Mouse (Mus musculus): Measurements from ENCODE around the gene Nrbf2. TPM values are rescaled to one million over a fixed set of nuclear protein-coding genes. Genes with fewer than 3 reads are reported as not detected.
A peak's percentile ranks its signal among the peaks of the same experiment; 100 is the strongest.

The Nrbf2 gene
- polyA plus RNA-seq, 1 experiment from 2014 or later = 48.1 TPM

- 95% methylated on average over 1 of the region's 1 CpGs for WGBS
- H3K27ac ChIP-seq (replicated peaks; ENCODE audit: low read depth, low read length) = no peak overlapping the region
- H3K4me2 ChIP-seq (ENCODE audit: low read depth, low read length) = no peak overlapping the region
- DNase-seq (ENCODE audit: low spot score) (no peak), ATAC-seq (replicated peaks; ENCODE audit: insufficient number of reproducible peaks, low FRiP score, low TSS enrichment, low read depth) (no peak)
- no peaks in the 10 kb centered on the region for H3K4me1 ChIP-seq (ENCODE audit: control insufficient read depth, insufficient read depth, low read length)
- H3K9ac ChIP-seq (replicated peaks; ENCODE audit: low read length) = no peak overlapping the region
- no peak overlapping the region for H3K4me3 ChIP-seq (ENCODE audit: low read depth, low read length)
- H3K36me3 ChIP-seq (replicated peaks; ENCODE audit: control insufficient read depth, insufficient read depth, low read depth, low read length) = peaks cover 9% of the 10 kb centered on the region
- no peaks in the 10 kb centered on the region for H3K27me3 ChIP-seq (ENCODE audit: control insufficient read depth, insufficient read depth, low read length)
- no peaks in the 10 kb centered on the region for H3K9me3 ChIP-seq (replicated peaks; ENCODE audit: control insufficient read depth, low read length)
These were observed 32.0 kb downstream of the Nrbf2 start for GRCm38 (mm10) chr10:67253115-67253514.

GRCm38 (mm10) chr10:67252353-67252752, 32.8 kb downstream of the Nrbf2 start:
- no peak for DNase-seq (ENCODE audit: low spot score)
- Histone ChIP-seq H3K27me3 (ENCODE audit: control insufficient read depth, insufficient read depth, low read length) (no peaks in the 10 kb centered on the region), H3K4me1 (ENCODE audit: control insufficient read depth, insufficient read depth, low read length) (no peaks in the 10 kb centered on the region), H3K36me3 (replicated peaks; ENCODE audit: control insufficient read depth, insufficient read depth, low read depth, low read length) (peaks cover 9% of the 10 kb centered on the region), H3K4me2 (ENCODE audit: low read depth, low read length) (no peak overlapping the region), H3K9ac (replicated peaks; ENCODE audit: low read length) (no peak overlapping the region), H3K9me3 (replicated peaks; ENCODE audit: control insufficient read depth, low read length) (no peaks in the 10 kb centered on the region), H3K27ac (replicated peaks; ENCODE audit: low read depth, low read length) (no peak overlapping the region), H3K4me3 (ENCODE audit: low read depth, low read length) (no peak overlapping the region)
- ATAC-seq (replicated peaks; ENCODE audit: insufficient number of reproducible peaks, low FRiP score, low TSS enrichment, low read depth) = no peak
- 89% methylated on average over 5 of the region's 5 CpGs for WGBS

- WGBS = 91% methylated on average over 6 of the region's 6 CpGs
- ATAC-seq (replicated peaks; ENCODE audit: insufficient number of reproducible peaks, low FRiP score, low TSS enrichment, low read depth) (no peak), DNase-seq (ENCODE audit: low spot score) (no peak)
- Histone ChIP-seq H3K36me3 (replicated peaks; ENCODE audit: control insufficient read depth, insufficient read depth, low read depth, low read length) (peaks cover 7% of the 10 kb centered on the region), H3K4me1 (ENCODE audit: control insufficient read depth, insufficient read depth, low read length) (no peaks in the 10 kb centered on the region), H3K4me3 (ENCODE audit: low read depth, low read length) (no peak overlapping the region), H3K9me3 (replicated peaks; ENCODE audit: control insufficient read depth, low read length) (no peaks in the 10 kb centered on the region), H3K27me3 (ENCODE audit: control insufficient read depth, insufficient read depth, low read length) (no peaks in the 10 kb centered on the region), H3K9ac (replicated peaks; ENCODE audit: low read length) (no peak overlapping the region), H3K27ac (replicated peaks; ENCODE audit: low read depth, low read length) (no peak overlapping the region), H3K4me2 (ENCODE audit: low read depth, low read length) (no peak overlapping the region)
These were observed 34.3 kb downstream of the Nrbf2 start for GRCm38 (mm10) chr10:67250846-67251245.

- no peak overlapping the region for H3K9ac ChIP-seq (replicated peaks; ENCODE audit: low read length)
- H3K4me3 ChIP-seq (ENCODE audit: low read depth, low read length) = no peak overlapping the region
- H3K4me1 ChIP-seq (ENCODE audit: control insufficient read depth, insufficient read depth, low read length) = no peaks in the 10 kb centered on the region
- DNase-seq (ENCODE audit: low spot score) (no peak), ATAC-seq (replicated peaks; ENCODE audit: insufficient number of reproducible peaks, low FRiP score, low TSS enrichment, low read depth) (no peak)
- H3K27ac ChIP-seq (replicated peaks; ENCODE audit: low read depth, low read length) = no peak overlapping the region
- H3K36me3 ChIP-seq (replicated peaks; ENCODE audit: control insufficient read depth, insufficient read depth, low read depth, low read length) = peaks cover 7% of the 10 kb centered on the region
- no peak overlapping the region for H3K4me2 ChIP-seq (ENCODE audit: low read depth, low read length)
- no peaks in the 10 kb centered on the region for H3K27me3 ChIP-seq (ENCODE audit: control insufficient read depth, insufficient read depth, low read length)
- WGBS = 92% methylated on average over 2 of the region's 2 CpGs
- no peaks in the 10 kb centered on the region for H3K9me3 ChIP-seq (replicated peaks; ENCODE audit: control insufficient read depth, low read length)
These were observed 35.6 kb downstream of the Nrbf2 start for GRCm38 (mm10) chr10:67249486-67249885.

GRCm38 (mm10) chr10:67247145-67247544, 38.0 kb downstream of the Nrbf2 start:
- Histone ChIP-seq H3K9ac (replicated peaks; ENCODE audit: low read length) (no peak overlapping the region), H3K9me3 (replicated peaks; ENCODE audit: control insufficient read depth, low read length) (no peaks in the 10 kb centered on the region), H3K27ac (replicated peaks; ENCODE audit: low read depth, low read length) (no peak overlapping the region), H3K4me2 (ENCODE audit: low read depth, low read length) (no peak overlapping the region), H3K27me3 (ENCODE audit: control insufficient read depth, insufficient read depth, low read length) (no peaks in the 10 kb centered on the region), H3K4me3 (ENCODE audit: low read depth, low read length) (no peak overlapping the region), H3K36me3 (replicated peaks; ENCODE audit: control insufficient read depth, insufficient read depth, low read depth, low read length) (peaks cover 7% of the 10 kb centered on the region), H3K4me1 (ENCODE audit: control insufficient read depth, insufficient read depth, low read length) (no peaks in the 10 kb centered on the region)
- WGBS = 90% methylated on average over 4 of the region's 4 CpGs
- ATAC-seq (replicated peaks; ENCODE audit: insufficient number of reproducible peaks, low FRiP score, low TSS enrichment, low read depth) (no peak), DNase-seq (ENCODE audit: low spot score) (peak; percentile 49)

- Histone ChIP-seq H3K27me3 (ENCODE audit: control insufficient read depth, insufficient read depth, low read length) (no peaks in the 10 kb centered on the region), H3K9me3 (replicated peaks; ENCODE audit: control insufficient read depth, low read length) (no peaks in the 10 kb centered on the region), H3K4me2 (ENCODE audit: low read depth, low read length) (no peak overlapping the region), H3K4me1 (ENCODE audit: control insufficient read depth, insufficient read depth, low read length) (no peaks in the 10 kb centered on the region), H3K36me3 (replicated peaks; ENCODE audit: control insufficient read depth, insufficient read depth, low read depth, low read length) (peaks cover 4% of the 10 kb centered on the region), H3K27ac (replicated peaks; ENCODE audit: low read depth, low read length) (no peak overlapping the region), H3K9ac (replicated peaks; ENCODE audit: low read length) (no peak overlapping the region), H3K4me3 (ENCODE audit: low read depth, low read length) (no peak overlapping the region)
- WGBS = 89% methylated on average over 6 of the region's 6 CpGs
- DNase-seq (ENCODE audit: low spot score) (no peak), ATAC-seq (replicated peaks; ENCODE audit: insufficient number of reproducible peaks, low FRiP score, low TSS enrichment, low read depth) (no peak)
These were observed 54.7 kb downstream of the Nrbf2 start for GRCm38 (mm10) chr10:67230439-67230838.

GRCm38 (mm10) chr10:67226543-67226942, 58.6 kb downstream of the Nrbf2 start:
- peaks cover 4% of the 10 kb centered on the region for H3K36me3 ChIP-seq (replicated peaks; ENCODE audit: control insufficient read depth, insufficient read depth, low read depth, low read length)
- H3K4me3 ChIP-seq (ENCODE audit: low read depth, low read length) = no peak overlapping the region
- no peak overlapping the region for H3K27ac ChIP-seq (replicated peaks; ENCODE audit: low read depth, low read length)
- no peaks in the 10 kb centered on the region for H3K4me1 ChIP-seq (ENCODE audit: control insufficient read depth, insufficient read depth, low read length)
- H3K9me3 ChIP-seq (replicated peaks; ENCODE audit: control insufficient read depth, low read length) = no peaks in the 10 kb centered on the region
- no peaks in the 10 kb centered on the region for H3K27me3 ChIP-seq (ENCODE audit: control insufficient read depth, insufficient read depth, low read length)
- no peak overlapping the region for H3K4me2 ChIP-seq (ENCODE audit: low read depth, low read length)
- WGBS = 93% methylated on average over 14 of the region's 14 CpGs
- no peak overlapping the region for H3K9ac ChIP-seq (replicated peaks; ENCODE audit: low read length)
- ATAC-seq (replicated peaks; ENCODE audit: insufficient number of reproducible peaks, low FRiP score, low TSS enrichment, low read depth) (no peak), DNase-seq (ENCODE audit: low spot score) (no peak)

GRCm38 (mm10) chr10:67226109-67226508, 59.0 kb downstream of the Nrbf2 start:
- H3K27me3 ChIP-seq (ENCODE audit: control insufficient read depth, insufficient read depth, low read length) = no peaks in the 10 kb centered on the region
- WGBS = 83% methylated on average over 7 of the region's 7 CpGs
- no peak overlapping the region for H3K4me2 ChIP-seq (ENCODE audit: low read depth, low read length)
- H3K4me1 ChIP-seq (ENCODE audit: control insufficient read depth, insufficient read depth, low read length) = no peaks in the 10 kb centered on the region
- peaks cover 4% of the 10 kb centered on the region for H3K36me3 ChIP-seq (replicated peaks; ENCODE audit: control insufficient read depth, insufficient read depth, low read depth, low read length)
- H3K9ac ChIP-seq (replicated peaks; ENCODE audit: low read length) = no peak overlapping the region
- no peak overlapping the region for H3K27ac ChIP-seq (replicated peaks; ENCODE audit: low read depth, low read length)
- ATAC-seq (replicated peaks; ENCODE audit: insufficient number of reproducible peaks, low FRiP score, low TSS enrichment, low read depth) = no peak
- no peak for DNase-seq (ENCODE audit: low spot score)
- H3K4me3 ChIP-seq (ENCODE audit: low read depth, low read length) = no peak overlapping the region
- no peaks in the 10 kb centered on the region for H3K9me3 ChIP-seq (replicated peaks; ENCODE audit: control insufficient read depth, low read length)
